Mouse (Mus musculus) thymus, adult 2 months (tissue): ENCODE results near the gene Acsm1.

Source experiments
- CTCF ChIP-seq: fragments of 200-500 bp; IDR thresholded peaks from 2 replicates; pipeline ENCODE4 v1.5.1; 2012; ENCODE audit warnings: mild to moderate bottlenecking, control low read depth, low read length, moderate library complexity, borderline replicate concordance; ENCODE audit not compliant: control insufficient read depth, poor library complexity, insufficient read depth; ENCODE audit errors: extremely low read depth
- POLR2A ChIP-seq: fragments of 200-500 bp; IDR thresholded peaks from 2 replicates; pipeline ENCODE4 v1.6.1; 2012; ENCODE audit warnings: mild to moderate bottlenecking, low read length, control low read depth, moderate library complexity; ENCODE audit not compliant: control insufficient read depth, poor library complexity, insufficient read depth; ENCODE audit errors: extremely low read depth

GRCm38 (mm10) chr7:119596536-119596935, 10.3 kb upstream of the Acsm1 start:
- TF ChIP-seq POLR2A (no peak), CTCF (no peak)
